Mouse (Mus musculus) limb, embryonic 11.5 days (tissue): ENCODE results near the gene AU041133. TPM values are rescaled to one million over a fixed set of nuclear protein-coding genes. Genes with fewer than 3 reads are reported as not detected.
A peak's percentile ranks its signal among the peaks of the same experiment; 100 is the strongest.
"Not testable (repeated sequence)": the region's sequence is repeated elsewhere in the genome, so short reads cannot be mapped to it uniquely, and the experiment has no call there.

Experiments
- ATAC-seq: fragments of 200-750 bp; cut with Nextera tagmentation; 2 replicates; pipeline ENCODE4 v1.8.0; 2017; ENCODE audit warnings: low read depth; ENCODE audit not compliant: insufficient number of reproducible peaks, low FRiP score, low TSS enrichment
- DNase-seq: peaks from one replicate; pipeline ENCODE4 v3.0.0-alpha.2; 2015; ENCODE audit warnings: low spot score
- H3K27ac ChIP-seq: fragments of 300-500 bp; sonication (generic); replicated peaks from 2 replicates; pipeline ENCODE4 v1.5.1; 2014; ENCODE audit warnings: low read depth, mild to moderate bottlenecking, low read length
- H3K27me3 ChIP-seq: fragments of 300-500 bp; sonication (generic); 2 replicates; pipeline ENCODE4 v1.6.1; 2014; ENCODE audit warnings: mild to moderate bottlenecking, low read length, mixed read lengths; ENCODE audit not compliant: control insufficient read depth, insufficient read depth
- H3K36me3 ChIP-seq: fragments of 300-500 bp; sonication (generic); 2 replicates; pipeline ENCODE4 v1.6.1; 2014; ENCODE audit warnings: mild to moderate bottlenecking, low read length, moderate library complexity, mixed read lengths; ENCODE audit not compliant: control insufficient read depth, insufficient read depth
- H3K4me1 ChIP-seq: fragments of 300-500 bp; sonication (generic); 2 replicates; pipeline ENCODE4 v1.6.1; 2014; ENCODE audit warnings: low read length, mixed read lengths; ENCODE audit not compliant: control insufficient read depth, insufficient read depth
- H3K4me2 ChIP-seq: fragments of 300-500 bp; sonication (generic); 2 replicates; pipeline ENCODE4 v1.6.1; 2014; ENCODE audit warnings: low read depth, mild to moderate bottlenecking, moderate library complexity; ENCODE audit not compliant: severe bottlenecking
- H3K4me3 ChIP-seq: fragments of 300-500 bp; sonication (generic); 2 replicates; pipeline ENCODE4 v1.5.1; 2014; ENCODE audit warnings: low read depth, low read length
- H3K9ac ChIP-seq: fragments of 300-500 bp; sonication (generic); 2 replicates; pipeline ENCODE4 v1.6.1; 2014; ENCODE audit warnings: mild to moderate bottlenecking, low read length
- H3K9me3 ChIP-seq: fragments of 300-500 bp; sonication (generic); 2 replicates; pipeline ENCODE4 v1.6.1; 2016; ENCODE audit warnings: low read length; ENCODE audit not compliant: control insufficient read depth
- WGBS: fragments of 180-500 bp; shearing (Covaris S2); extraction: QIAGEN DNeasy Blood & Tissue Kit; methylation state at CpG from one replicate; pipeline ENCODE4 v1.1.7; 2014; 5-methylcytosine and 5-hydroxymethylcytosine counted together
- polyA plus RNA-seq: library from polyadenylated mRNA; unstranded; fragments of >200 nt; fragmentation: Nextera tagmentation; extraction: Ambion mirVana; gene quantifications from 2 replicates; pipeline ENCODE4 v1.2.1, GENCODE M21; 2014

AU041133 gene
- polyA plus RNA-seq = 6.2 and 6.3 TPM in 2 replicates

- no peaks in the 10 kb centered on the region for H3K9me3 ChIP-seq
- peak within 1 kb of the TSS; percentile 67 for H3K9ac ChIP-seq
- H3K36me3 ChIP-seq = no peaks in the 10 kb centered on the region
- 1% methylated on average over 41 of the region's 41 CpGs for WGBS
- H3K4me2 ChIP-seq = peak within 1 kb of the TSS; percentile 48
- peak; percentile 98 for ATAC-seq
- H3K27me3 ChIP-seq = no peaks in the 10 kb centered on the region
- peak within 1 kb of the TSS; percentile 36; the same call in 1 of the 2 replicates for H3K27ac ChIP-seq
- DNase-seq = peak; percentile 89
- H3K4me3 ChIP-seq = peak within 1 kb of the TSS; percentile 61
- no peaks in the 10 kb centered on the region for H3K4me1 ChIP-seq
Observed at GRCm38 (mm10) chr10:82127850-82128401, at the start of gene AU041133. Gene AU041133 (plus strand): TSS chr10:82128013.

GRCm38 (mm10) chr10:82082728-82083621, 44.8 kb upstream of the AU041133 start, which contains the start of gene BC024063:
Gene BC024063 (plus strand): TSS chr10:82083353.
- Histone ChIP-seq H3K9ac (peak within 1 kb of the TSS; percentile 65), H3K4me2 (peak within 1 kb of the TSS; percentile 28), H3K4me3 (peak within 1 kb of the TSS; percentile 48), H3K27ac (0 out of 2 replicates have a peak within 1 kb of the TSS, but pooled peaks have one; percentile 30)
- ATAC-seq = peak; percentile 94
- H3K9me3 ChIP-seq, H3K27me3 ChIP-seq, H3K36me3 ChIP-seq, H3K4me1 ChIP-seq: not testable (repeated sequence)
- peak; percentile 76 for DNase-seq
- 18% methylated on average over 40 of the region's 42 CpGs for WGBS

GRCm38 (mm10) chr10:82083622-82083971, 44.2 kb upstream of the AU041133 start:
- peak overlapping the region; percentile 48 for H3K4me3 ChIP-seq
- WGBS = 23% methylated on average over 13 of the region's 14 CpGs
- H3K4me2 ChIP-seq = peak overlapping the region; percentile 28
- H3K27me3 ChIP-seq, ATAC-seq, H3K36me3 ChIP-seq, DNase-seq, H3K4me1 ChIP-seq, H3K9me3 ChIP-seq, H3K27ac ChIP-seq: not testable (repeated sequence)
- peak overlapping the region; percentile 65 for H3K9ac ChIP-seq

- DNase-seq (no peak), ATAC-seq (no peak)
- no peaks in the 10 kb centered on the region for H3K4me1 ChIP-seq
- no peaks in the 10 kb centered on the region for H3K36me3 ChIP-seq
- peaks cover 15% of the 10 kb centered on the region for H3K9me3 ChIP-seq
- H3K9ac ChIP-seq = no peak overlapping the region
- WGBS = 74% methylated on average over 3 of the region's 3 CpGs
- H3K4me3 ChIP-seq = no peak overlapping the region
- no peak overlapping the region for H3K4me2 ChIP-seq
- no peak overlapping the region for H3K27ac ChIP-seq
- H3K27me3 ChIP-seq = no peaks in the 10 kb centered on the region
Observed at GRCm38 (mm10) chr10:82117206-82117605, 10.6 kb upstream of the AU041133 start.

- DNase-seq = no peak
- Histone ChIP-seq H3K9me3 (peaks cover 9% of the 10 kb centered on the region), H3K36me3 (peaks cover 2% of the 10 kb centered on the region; the same call in 1 of the 2 replicates), H3K4me1 (no peaks in the 10 kb centered on the region), H3K4me3 (no peak overlapping the region), H3K4me2 (no peak overlapping the region), H3K27me3 (no peaks in the 10 kb centered on the region), H3K27ac (no peak overlapping the region), H3K9ac (no peak overlapping the region)
- 95% methylated on average over 1 of the region's 1 CpGs for WGBS
- ATAC-seq = no peak
Observed at GRCm38 (mm10) chr10:82145282-82145681, 17.5 kb downstream of the AU041133 start.

- H3K4me2 ChIP-seq = no peak overlapping the region
- peaks cover 11% of the 10 kb centered on the region; the same call in 1 of the 2 replicates for H3K36me3 ChIP-seq
- H3K4me3 ChIP-seq = no peak overlapping the region
- H3K27me3 ChIP-seq = no peaks in the 10 kb centered on the region
- H3K4me1 ChIP-seq = no peaks in the 10 kb centered on the region
- 79% methylated on average over 4 of the region's 4 CpGs for WGBS
- H3K27ac ChIP-seq = no peak overlapping the region
- DNase-seq = no peak
- no peak overlapping the region for H3K9ac ChIP-seq
- peaks cover 17% of the 10 kb centered on the region for H3K9me3 ChIP-seq
- no peak for ATAC-seq
Observed at GRCm38 (mm10) chr10:82147571-82147970, 19.8 kb downstream of the AU041133 start.

- ATAC-seq (no peak), DNase-seq (no peak)
- Histone ChIP-seq H3K27ac (no peak overlapping the region), H3K4me3 (no peak overlapping the region), H3K9me3 (no peaks in the 10 kb centered on the region), H3K27me3 (no peaks in the 10 kb centered on the region), H3K9ac (no peak overlapping the region), H3K36me3 (no peaks in the 10 kb centered on the region), H3K4me1 (no peaks in the 10 kb centered on the region), H3K4me2 (no peak overlapping the region)
- WGBS = 81% methylated on average over 3 of the region's 3 CpGs
Observed at GRCm38 (mm10) chr10:82167777-82168176, 40.0 kb downstream of the AU041133 start.

- ATAC-seq (no peak), DNase-seq (no peak)
- H3K27ac ChIP-seq = no peak overlapping the region
- H3K27me3 ChIP-seq = no peaks in the 10 kb centered on the region
- H3K9me3 ChIP-seq = 0 out of 2 replicates have a peak, but pooled peaks cover 2% of the 10 kb centered on the region
- 75% methylated on average over 2 of the region's 2 CpGs for whole genome bisulfite sequencing
- no peaks in the 10 kb centered on the region for H3K4me1 ChIP-seq
- H3K4me2 ChIP-seq = no peak overlapping the region
- no peaks in the 10 kb centered on the region for H3K36me3 ChIP-seq
- H3K4me3 ChIP-seq = no peak overlapping the region
- no peak overlapping the region for H3K9ac ChIP-seq
Observed at GRCm38 (mm10) chr10:82169776-82170175, 42.0 kb downstream of the AU041133 start.
